Mouse (Mus musculus) stomach, postnatal 0 days (tissue): ENCODE results near the gene Pold4.

Experiments
- CTCF ChIP-seq: IDR thresholded peaks from 2 replicates; pipeline ENCODE4 v1.5.1; 2016; ENCODE audit warnings: antibody characterized with exemption, low read depth, mild to moderate bottlenecking, moderate library complexity
- EP300 ChIP-seq: optimal IDR thresholded peaks from 2 replicates; pipeline ENCODE3; 2016; ENCODE audit warnings: antibody characterized with exemption

- no peak for TF ChIP-seq CTCF
- TF ChIP-seq EP300 = no peak
Measured at GRCm38 (mm10) chr19:4194776-4195650, 36.7 kb upstream of the Pold4 start.
